Mouse (Mus musculus): ENCODE measurements at regions not wholly inside any gene's neighbourhood (a gene's known extent, or its start where the extent isn't known, plus 50 kb on each side); places are given as distances from the start of the nearest gene placed in this dataset.

GRCm38 (mm10) chr2:47833517-47833916 lies 980.4 kb upstream of the Acvr2a start:
- H3K27me3 ChIP-seq (ENCODE audit: control insufficient read depth, insufficient read depth, low read length) = no peaks in the 10 kb centered on the region
- 90% methylated on average over 1 of the region's 1 CpGs for WGBS
- TF ChIP-seq CTCF (IDR thresholded peaks at IDR 0.05; ENCODE audit: borderline replicate concordance, insufficient read depth, low read depth, low read length) (no peak), POLR2A (IDR thresholded peaks at IDR 0.05; ENCODE audit: borderline replicate concordance, insufficient read depth, low read length) (no peak)
- no peak for DNase-seq
- no peaks in the 10 kb centered on the region for H3K4me1 ChIP-seq (ENCODE audit: control insufficient read depth, insufficient read depth, low read length)
- no peak overlapping the region for H3K4me3 ChIP-seq (replicated peaks; ENCODE audit: insufficient read depth, low read depth, low read length)
- H3K27ac ChIP-seq (ENCODE audit: insufficient read depth, low read length) = no peak overlapping the region

- WGBS = 88% methylated on average over 5 of the region's 5 CpGs
- TF ChIP-seq CTCF (IDR thresholded peaks at IDR 0.05; ENCODE audit: borderline replicate concordance, insufficient read depth, low read depth, low read length) (no peak), POLR2A (IDR thresholded peaks at IDR 0.05; ENCODE audit: borderline replicate concordance, insufficient read depth, low read length) (no peak)
Measured at GRCm38 (mm10) chr2:47834055-47834799, 979.7 kb upstream of the Acvr2a start.

GRCm38 (mm10) chr2:47857229-47857628 lies 956.7 kb upstream of the Acvr2a start:
- DNase-seq = peak in 1 of 2 experiments; percentile 2
- H3K27me3 ChIP-seq (ENCODE audit: control insufficient read depth, insufficient read depth, low read length) = no peaks in the 10 kb centered on the region
- WGBS = 17% methylated on average over 3 of the region's 3 CpGs
- no peaks in the 10 kb centered on the region for H3K4me1 ChIP-seq (ENCODE audit: control insufficient read depth, insufficient read depth, low read length)
- H3K27ac ChIP-seq (ENCODE audit: insufficient read depth, low read length) = no peak overlapping the region
- no peak for TF ChIP-seq CTCF (IDR thresholded peaks at IDR 0.05; ENCODE audit: borderline replicate concordance, insufficient read depth, low read depth, low read length)
- TF ChIP-seq POLR2A (IDR thresholded peaks at IDR 0.05; ENCODE audit: borderline replicate concordance, insufficient read depth, low read length) = no peak
- no peak overlapping the region for H3K4me3 ChIP-seq (replicated peaks; ENCODE audit: insufficient read depth, low read depth, low read length)

More at GRCm38 (mm10) chr2:47834055-47834799, 979.7 kb upstream of the Acvr2a start:
- Histone ChIP-seq H3K4me1 (ENCODE audit: control insufficient read depth, insufficient read depth, low read length) (no peaks in the 10 kb centered on the region), H3K27me3 (ENCODE audit: control insufficient read depth, insufficient read depth, low read length) (no peaks in the 10 kb centered on the region), H3K4me3 (replicated peaks; ENCODE audit: insufficient read depth, low read depth, low read length) (no peak overlapping the region), H3K27ac (ENCODE audit: insufficient read depth, low read length) (no peak overlapping the region)
- DNase-seq = no peak

DNA sequence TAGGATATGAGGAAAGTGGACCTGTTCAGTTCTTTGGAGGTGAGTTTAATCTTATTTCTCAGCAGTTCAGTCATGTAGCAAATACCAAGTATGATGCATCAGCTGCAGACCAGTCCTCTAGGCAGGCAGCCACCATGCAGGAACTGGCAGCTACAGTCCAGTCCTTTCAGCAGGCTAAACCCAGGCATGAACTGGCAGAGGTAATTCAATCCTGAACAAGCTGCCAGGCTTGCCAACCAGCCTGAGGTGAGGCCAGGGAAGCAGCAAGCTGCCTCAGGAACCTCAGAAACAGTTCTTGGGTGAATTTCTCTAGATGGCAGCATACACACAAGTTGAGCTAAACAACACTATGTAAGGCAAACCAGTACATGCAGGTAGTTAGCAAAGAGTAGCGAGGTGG lies 951.5 kb upstream of the Acvr2a start:
- TF ChIP-seq CTCF (IDR thresholded peaks at IDR 0.05; ENCODE audit: borderline replicate concordance, insufficient read depth, low read depth, low read length) (no peak), POLR2A (IDR thresholded peaks at IDR 0.05; ENCODE audit: borderline replicate concordance, insufficient read depth, low read length) (no peak)
- no peak overlapping the region for H3K27ac ChIP-seq (ENCODE audit: insufficient read depth, low read length)
- no peak for DNase-seq
- no peaks in the 10 kb centered on the region for H3K4me1 ChIP-seq (ENCODE audit: control insufficient read depth, insufficient read depth, low read length)
- H3K27me3 ChIP-seq (ENCODE audit: control insufficient read depth, insufficient read depth, low read length) = no peaks in the 10 kb centered on the region
- WGBS = 88% methylated on average over 1 of the region's 1 CpGs
- H3K4me3 ChIP-seq (replicated peaks; ENCODE audit: insufficient read depth, low read depth, low read length) = no peak overlapping the region

DNA sequence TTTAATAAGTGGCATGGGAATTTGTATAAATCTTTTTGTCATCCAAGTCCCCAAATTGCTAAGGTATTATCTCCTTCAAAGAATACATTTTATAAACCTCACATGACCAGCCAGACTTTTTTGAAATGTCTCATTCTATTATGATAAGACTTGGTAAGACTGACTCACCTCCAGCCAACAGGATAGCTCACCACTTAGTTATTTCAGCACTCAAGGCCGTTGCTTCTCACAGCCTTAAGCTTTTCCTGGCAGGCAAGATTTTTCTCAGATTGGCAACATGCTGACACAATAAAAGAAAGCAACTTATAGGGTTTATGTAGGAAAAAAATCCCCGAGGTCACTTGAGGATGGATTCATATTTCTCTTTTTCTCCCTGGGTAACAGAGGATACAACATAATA lies 935.9 kb upstream of the Acvr2a start:
- TF ChIP-seq POLR2A (IDR thresholded peaks at IDR 0.05; ENCODE audit: borderline replicate concordance, insufficient read depth, low read length) = no peak
- TF ChIP-seq CTCF (IDR thresholded peaks at IDR 0.05; ENCODE audit: borderline replicate concordance, insufficient read depth, low read depth, low read length) = no peak
- Histone ChIP-seq H3K27ac (ENCODE audit: insufficient read depth, low read length) (no peak overlapping the region), H3K4me3 (replicated peaks; ENCODE audit: insufficient read depth, low read depth, low read length) (no peak overlapping the region), H3K27me3 (ENCODE audit: control insufficient read depth, insufficient read depth, low read length) (no peaks in the 10 kb centered on the region), H3K4me1 (ENCODE audit: control insufficient read depth, insufficient read depth, low read length) (no peaks in the 10 kb centered on the region)
- DNase-seq = no peak
- WGBS = 48% methylated on average over 2 of the region's 2 CpGs

DNA sequence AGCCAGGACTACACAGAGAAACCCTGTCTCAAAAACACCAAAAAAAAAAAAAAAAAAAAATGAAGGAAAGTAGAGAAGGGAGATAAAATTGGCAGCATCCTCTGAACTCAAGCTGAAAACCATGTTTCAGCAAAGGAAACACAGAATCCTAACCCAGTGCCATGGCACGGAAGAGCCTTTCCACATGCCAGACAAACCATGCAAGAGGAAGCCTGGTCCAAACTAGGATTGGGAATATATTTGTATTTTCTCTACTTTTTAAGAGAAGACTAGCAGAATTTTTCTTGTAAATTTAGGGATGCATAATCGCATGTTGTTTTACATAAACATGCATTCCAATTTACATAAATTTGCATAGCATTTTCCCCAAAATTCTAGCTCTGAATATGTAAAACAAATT lies 934.8 kb upstream of the Acvr2a start:
- TF ChIP-seq CTCF (IDR thresholded peaks at IDR 0.05; ENCODE audit: borderline replicate concordance, insufficient read depth, low read depth, low read length) (no peak), POLR2A (IDR thresholded peaks at IDR 0.05; ENCODE audit: borderline replicate concordance, insufficient read depth, low read length) (no peak)
- DNase-seq = no peak
- WGBS = 79% methylated on average over 2 of the region's 2 CpGs

GRCm38 (mm10) chr2:47879796-47880195 lies 934.1 kb upstream of the Acvr2a start:
- DNase-seq = no peak
- TF ChIP-seq CTCF (IDR thresholded peaks at IDR 0.05; ENCODE audit: borderline replicate concordance, insufficient read depth, low read depth, low read length) (no peak), POLR2A (IDR thresholded peaks at IDR 0.05; ENCODE audit: borderline replicate concordance, insufficient read depth, low read length) (no peak)
- WGBS = 88% methylated on average over 1 of the region's 1 CpGs
- Histone ChIP-seq H3K4me3 (replicated peaks; ENCODE audit: insufficient read depth, low read depth, low read length) (no peak overlapping the region), H3K4me1 (ENCODE audit: control insufficient read depth, insufficient read depth, low read length) (no peaks in the 10 kb centered on the region), H3K27me3 (ENCODE audit: control insufficient read depth, insufficient read depth, low read length) (no peaks in the 10 kb centered on the region), H3K27ac (ENCODE audit: insufficient read depth, low read length) (no peak overlapping the region)

More for the DNA sequence above, 934.8 kb upstream of the Acvr2a start:
- H3K4me1 ChIP-seq (ENCODE audit: control insufficient read depth, insufficient read depth, low read length) = no peaks in the 10 kb centered on the region
- H3K27me3 ChIP-seq (ENCODE audit: control insufficient read depth, insufficient read depth, low read length) = no peaks in the 10 kb centered on the region
- H3K27ac ChIP-seq (ENCODE audit: insufficient read depth, low read length) = no peak overlapping the region
- H3K4me3 ChIP-seq (replicated peaks; ENCODE audit: insufficient read depth, low read depth, low read length) = no peak overlapping the region

DNA sequence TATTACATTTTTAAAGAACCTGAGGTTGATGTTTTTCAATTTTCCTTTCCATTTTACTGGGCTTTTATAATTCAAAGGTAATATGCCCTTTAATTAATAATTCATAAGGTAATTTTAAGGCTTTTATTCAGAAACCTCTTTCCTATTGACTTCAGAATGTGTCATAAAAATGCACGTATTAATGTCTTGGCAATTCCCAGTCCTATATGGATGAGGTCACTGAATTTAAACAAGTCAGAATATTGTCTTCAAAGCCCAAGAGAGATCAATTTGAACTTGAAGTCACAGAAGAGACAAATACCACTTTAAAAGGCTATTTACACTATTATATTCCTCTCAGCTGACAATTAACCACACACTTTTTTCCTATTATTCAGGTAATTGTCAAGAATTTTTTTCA lies 925.7 kb upstream of the Acvr2a start:
- no peak for TF ChIP-seq CTCF (IDR thresholded peaks at IDR 0.05; ENCODE audit: borderline replicate concordance, insufficient read depth, low read depth, low read length)
- TF ChIP-seq POLR2A (IDR thresholded peaks at IDR 0.05; ENCODE audit: borderline replicate concordance, insufficient read depth, low read length) = no peak
- 28% methylated on average over 1 of the region's 1 CpGs for WGBS
- no peaks in the 10 kb centered on the region for H3K4me1 ChIP-seq (ENCODE audit: control insufficient read depth, insufficient read depth, low read length)
- DNase-seq = no peak
- no peak overlapping the region for H3K27ac ChIP-seq (ENCODE audit: insufficient read depth, low read length)
- no peak overlapping the region for H3K4me3 ChIP-seq (replicated peaks; ENCODE audit: insufficient read depth, low read depth, low read length)
- H3K27me3 ChIP-seq (ENCODE audit: control insufficient read depth, insufficient read depth, low read length) = no peaks in the 10 kb centered on the region

Measured in cerebellum, adult 2 months (tissue).